Mouse (Mus musculus) kidney, postnatal 10 days (tissue): ENCODE measurements around the gene Myof.

Source experiments
- DNase-seq: peaks from one replicate; pipeline ENCODE4 v3.0.0; 2021; ENCODE audit warnings: mixed read lengths

The Myof gene

GRCm38 (mm10) chr19:37937092-37937491, 106.3 kb downstream of the Myof start:
- no peak for DNase-seq

- no peak for DNase-seq
Observed at GRCm38 (mm10) chr19:37934640-37935039, 108.7 kb downstream of the Myof start.

DNA sequence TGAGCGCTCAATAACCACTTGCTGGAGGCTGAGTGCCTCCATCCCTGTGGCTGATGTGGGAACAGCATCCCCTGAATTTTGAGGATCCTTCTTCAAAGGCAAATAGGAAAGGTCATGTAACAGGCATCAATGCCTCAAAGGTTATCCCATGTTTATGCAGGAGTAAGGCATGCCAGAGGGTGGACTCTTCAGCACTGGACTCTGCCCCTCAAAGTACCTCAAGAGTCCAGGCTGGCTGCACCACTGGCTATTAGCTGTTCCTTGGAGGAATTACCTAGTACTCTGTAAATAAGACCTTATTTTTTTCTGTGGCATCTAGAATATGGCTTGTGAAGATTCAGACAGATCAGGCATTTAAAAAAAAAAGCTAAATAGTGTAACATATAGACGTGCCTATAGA, 111.2 kb downstream of the Myof start:
- DNase-seq, result no peak

DNA sequence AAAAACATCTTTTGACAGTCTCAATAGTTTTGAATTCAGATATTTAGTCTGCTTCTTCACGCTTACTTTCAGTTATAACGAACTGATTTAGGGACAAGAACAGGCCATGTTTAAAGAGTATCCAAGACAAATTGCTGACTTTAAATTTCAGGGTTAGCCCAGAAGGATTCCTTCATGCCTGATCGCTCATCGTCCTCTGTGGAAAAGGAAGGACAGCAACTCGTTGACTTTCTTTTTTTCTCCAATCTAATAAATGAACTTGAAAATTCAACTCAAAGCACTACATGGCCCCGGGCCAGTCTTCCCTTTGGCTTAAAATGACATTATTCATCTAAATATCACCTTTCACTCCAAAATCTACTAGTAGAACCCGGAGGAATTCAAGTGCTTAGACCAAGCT, 115.5 kb downstream of the Myof start:
- DNase-seq, result no peak

GRCm38 (mm10) chr19:37925323-37925722, 118.1 kb downstream of the Myof start:
- no peak for DNase-seq

- DNase-seq, result peak; percentile 80
Observed at GRCm38 (mm10) chr19:37924266-37924665, 119.1 kb downstream of the Myof start.

DNA sequence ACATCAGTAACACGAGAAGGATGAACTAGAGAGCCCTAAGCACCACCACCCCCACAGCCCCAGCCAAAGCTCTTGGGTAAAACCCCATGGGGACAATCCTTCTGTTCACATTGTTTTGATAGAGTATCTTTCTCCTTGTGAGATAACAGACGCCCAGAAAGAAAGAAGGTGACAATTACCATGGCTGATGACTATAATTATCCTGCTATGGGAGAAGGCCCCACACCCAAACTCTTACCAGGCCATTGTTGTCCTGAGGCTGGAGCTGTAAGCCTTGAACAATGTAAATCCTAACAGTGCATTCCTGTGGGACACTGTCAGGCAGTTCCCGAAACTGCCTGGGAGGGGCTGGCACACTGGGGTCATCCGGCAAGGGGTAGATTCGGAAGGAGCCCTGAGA, 122.3 kb downstream of the Myof start:
- no peak for DNase-seq

DNA sequence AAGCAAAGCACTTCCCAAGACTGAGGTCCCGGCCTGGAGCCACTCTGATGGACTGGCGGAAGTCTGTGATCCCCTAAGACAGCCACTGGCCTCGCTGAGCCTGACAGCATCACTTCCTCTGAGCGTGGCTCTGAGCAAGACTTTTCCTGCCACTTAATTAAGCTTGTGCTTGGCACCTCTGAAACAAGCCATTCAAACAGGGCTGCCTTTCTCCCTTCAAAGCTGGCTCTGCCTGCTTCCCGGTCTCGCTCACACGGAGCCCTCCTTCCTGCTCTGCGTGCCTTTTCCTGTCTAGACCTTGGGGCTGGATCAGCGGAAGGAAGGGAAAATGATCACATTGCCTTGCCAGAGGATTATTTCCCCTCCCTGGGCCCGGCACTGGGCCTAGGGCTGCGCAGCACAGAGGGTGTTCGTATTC, 124.9 kb downstream of the Myof start:
- peak; percentile 69 for DNase-seq

DNA sequence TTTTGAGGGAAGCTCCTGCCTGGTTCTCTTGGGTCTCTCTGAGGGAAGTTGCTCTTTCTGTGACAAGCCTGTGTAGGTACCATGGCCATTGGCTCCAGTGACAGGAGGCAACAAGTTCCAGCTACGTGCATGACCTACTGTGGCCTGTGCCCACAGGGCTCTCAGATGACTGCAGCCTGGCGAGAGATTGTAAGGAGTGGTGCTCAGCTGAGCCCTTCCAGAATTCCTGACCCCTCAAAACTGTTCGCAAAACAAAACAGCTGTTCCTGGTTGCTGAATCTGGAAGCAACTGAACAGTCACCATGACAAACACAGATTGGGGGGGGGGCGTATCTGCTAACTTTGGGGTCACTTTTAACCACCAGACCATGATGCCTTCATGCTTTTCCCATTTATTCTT, 129.1 kb downstream of the Myof start:
- DNase-seq, result no peak

DNA sequence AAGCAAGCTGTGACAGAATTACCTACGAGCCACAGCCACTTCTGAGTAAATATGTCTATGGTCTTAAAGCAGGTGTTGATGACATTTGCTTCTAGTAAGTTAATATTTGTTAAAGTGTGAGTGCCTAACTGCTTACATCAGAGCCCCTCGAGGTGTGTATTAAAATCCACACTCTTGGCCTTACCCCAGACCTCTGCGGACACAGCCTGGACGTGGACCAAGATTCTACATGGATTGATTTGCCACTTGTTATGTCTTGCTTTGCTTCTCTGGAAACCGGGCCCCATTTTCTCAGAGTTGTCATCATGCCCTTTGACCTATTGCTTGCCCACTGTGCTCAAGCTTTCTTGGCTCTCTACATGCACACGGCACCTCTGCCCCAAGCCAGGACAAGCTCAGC, 130.9 kb downstream of the Myof start:
- DNase-seq, result no peak

- no peak for DNase-seq
Observed at GRCm38 (mm10) chr19:37909830-37910261, 133.5 kb downstream of the Myof start.

DNA sequence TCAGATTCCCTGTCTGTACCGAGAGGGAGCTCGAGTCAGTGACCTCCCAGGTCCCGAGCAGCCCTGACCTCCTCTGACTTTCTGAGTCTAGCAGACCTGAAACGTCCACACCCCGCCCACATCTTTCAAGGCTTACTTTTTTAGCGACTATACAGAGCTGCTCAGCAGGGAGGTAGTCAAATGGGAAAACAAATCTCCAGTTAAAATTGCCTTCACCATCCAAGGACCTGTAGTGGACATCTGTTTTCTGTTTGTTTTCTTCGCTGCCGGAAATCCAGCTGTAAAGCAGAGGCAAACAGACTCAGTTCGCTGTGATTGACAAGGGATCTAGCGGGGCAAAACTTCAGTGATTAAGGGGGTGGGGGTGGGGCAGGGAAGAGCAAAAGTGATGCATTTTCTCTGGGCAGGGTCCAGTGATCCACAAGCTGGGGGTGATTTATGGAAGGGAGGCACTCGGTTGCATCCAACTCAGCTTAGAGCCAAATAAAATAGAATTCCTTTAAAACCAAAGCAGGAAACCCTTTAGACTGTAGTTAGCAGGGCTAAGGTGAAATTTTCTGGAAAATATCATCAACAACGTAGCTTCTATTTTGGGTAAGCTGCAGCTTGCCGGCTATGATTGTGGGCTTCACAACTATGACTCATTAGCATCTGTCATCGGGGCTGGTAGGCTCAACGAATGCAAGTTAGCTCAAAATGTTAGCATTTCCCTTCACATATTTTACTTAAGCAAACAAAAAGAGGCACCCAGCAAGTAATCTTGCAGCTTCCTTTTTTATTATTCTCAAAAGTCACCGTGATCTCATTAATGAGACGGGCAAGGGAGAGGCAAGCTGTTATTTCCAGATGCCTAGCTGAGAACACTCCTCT, 135.7 kb downstream of the Myof start:
- DNase-seq, result peak; percentile 18

DNA sequence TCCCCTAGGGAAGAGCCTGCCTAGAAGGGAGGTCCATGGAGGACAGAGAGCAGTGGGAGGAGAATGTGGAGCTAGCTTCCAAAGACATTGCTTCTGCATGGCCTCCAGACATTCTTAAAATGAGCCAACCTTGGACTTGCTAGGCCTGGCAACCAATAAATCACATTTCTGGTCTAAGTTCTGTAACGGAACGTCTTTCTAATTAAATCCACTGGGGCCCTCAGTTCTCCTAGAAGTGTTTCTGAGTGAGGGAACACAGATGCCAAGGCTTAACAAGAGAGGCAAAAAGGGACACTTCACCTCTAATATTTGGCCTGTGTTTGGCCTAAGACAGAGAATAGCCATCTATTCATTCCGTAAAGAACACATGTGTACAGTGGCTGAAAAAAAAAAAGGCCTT, 136.5 kb downstream of the Myof start:
- DNase-seq, result no peak

DNA sequence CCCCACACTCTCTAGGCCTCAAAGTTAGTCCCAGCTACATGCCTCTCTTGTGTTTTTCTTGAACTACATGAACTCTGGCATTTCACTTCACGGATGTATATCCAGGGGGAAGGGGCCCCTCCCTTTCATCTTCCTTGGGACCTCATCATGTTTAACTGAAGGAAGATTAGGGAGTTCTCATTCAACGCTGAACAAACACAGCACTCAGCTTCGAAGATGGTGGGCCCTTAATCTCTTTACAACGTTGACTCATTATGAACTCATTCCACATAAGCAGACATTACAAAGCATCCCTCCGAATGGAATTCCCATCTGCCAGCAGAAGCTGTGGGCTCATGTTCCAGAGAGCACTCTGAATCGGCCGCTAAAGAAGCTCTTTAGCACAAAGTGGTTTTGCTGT, 147.3 kb downstream of the Myof start:
- DNase-seq, result no peak

DNA sequence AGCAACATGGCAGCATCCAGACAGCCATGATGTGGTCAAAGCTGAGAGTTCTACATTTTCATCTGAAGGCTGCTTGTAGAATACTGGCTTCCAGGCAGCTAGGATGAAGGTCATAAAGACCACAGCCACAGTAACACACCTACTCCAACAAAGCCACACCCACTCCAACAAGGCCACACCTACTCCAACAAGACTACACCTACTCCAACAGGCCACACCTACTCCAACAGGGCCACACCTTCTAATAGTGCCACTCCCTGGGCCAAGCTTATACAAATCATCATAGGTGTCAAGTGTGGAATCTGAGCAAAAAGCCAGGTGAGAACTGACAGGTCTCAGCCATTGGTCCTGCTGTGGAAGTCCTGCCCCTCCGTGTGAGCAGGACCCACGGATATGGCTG, 152.4 kb downstream of the Myof start:
- DNase-seq, result no peak

GRCm38 (mm10) chr19:37886355-37887120, 156.8 kb downstream of the Myof start:
- peak; percentile 76 for DNase-seq

DNA sequence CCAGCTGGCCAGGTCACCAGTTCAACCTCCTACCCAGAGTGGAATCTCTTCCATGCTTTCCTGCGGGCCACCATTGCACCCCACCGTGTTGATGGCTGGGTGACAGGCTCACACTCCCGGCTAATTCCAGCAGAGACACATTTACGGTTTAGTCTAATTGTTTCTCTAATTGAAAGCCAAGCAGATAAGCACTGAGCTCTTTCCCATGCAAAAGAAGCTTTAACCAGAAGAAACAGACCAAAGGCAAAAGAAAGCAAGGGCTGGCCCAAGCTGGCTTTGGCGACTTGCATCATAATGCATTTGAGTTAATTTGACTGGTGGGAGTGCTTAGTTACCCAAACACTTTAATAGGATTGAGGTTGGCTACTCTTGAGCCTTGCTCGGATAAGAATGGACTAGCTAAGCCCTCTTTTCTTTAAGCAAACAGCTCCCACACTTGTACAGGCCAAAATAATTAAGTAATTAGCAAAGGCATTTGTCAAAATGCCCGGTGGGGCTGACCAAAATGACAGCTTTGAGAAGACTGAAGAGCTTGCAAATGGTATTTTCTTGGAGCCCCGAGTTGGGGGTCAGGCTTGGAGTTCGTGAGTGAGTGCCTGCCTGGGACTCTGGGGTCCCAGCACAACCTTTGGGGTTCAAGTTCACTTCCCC, 161.8 kb downstream of the Myof start:
- peak; percentile 35 for DNase-seq

DNA sequence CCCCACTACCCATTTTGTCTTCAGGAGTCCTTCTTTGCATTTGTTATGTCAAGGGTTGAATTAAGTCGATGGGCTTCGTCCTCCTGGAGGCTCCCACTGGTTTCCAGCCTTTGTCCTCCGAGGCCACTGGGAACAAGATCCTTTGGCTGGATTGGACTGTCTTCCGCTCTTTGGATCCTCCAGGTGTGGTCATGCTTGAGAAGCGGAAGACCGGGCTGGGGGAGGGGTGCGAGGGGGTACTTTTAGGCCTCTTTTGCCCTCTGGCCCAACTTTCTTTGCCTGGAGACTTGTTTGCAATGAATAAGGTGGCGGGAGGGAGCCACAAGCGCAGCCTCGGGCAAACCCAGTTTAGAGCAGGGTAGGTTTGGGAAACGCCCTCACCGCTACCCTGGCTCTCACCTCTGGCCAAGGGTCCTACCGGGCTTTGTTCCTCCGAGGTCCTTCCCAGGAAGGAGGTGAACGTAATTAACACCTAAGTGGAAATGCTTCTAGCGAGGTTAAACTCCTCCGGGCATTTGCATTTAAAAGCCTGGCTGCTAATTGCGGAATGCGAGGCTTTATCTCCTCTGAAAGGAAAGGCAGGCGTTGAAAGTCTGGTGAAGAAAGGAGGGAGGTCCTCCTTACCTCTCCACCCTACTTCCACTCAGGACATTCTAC, 165.7 kb downstream of the Myof start:
- peak; percentile 40 for DNase-seq

DNA sequence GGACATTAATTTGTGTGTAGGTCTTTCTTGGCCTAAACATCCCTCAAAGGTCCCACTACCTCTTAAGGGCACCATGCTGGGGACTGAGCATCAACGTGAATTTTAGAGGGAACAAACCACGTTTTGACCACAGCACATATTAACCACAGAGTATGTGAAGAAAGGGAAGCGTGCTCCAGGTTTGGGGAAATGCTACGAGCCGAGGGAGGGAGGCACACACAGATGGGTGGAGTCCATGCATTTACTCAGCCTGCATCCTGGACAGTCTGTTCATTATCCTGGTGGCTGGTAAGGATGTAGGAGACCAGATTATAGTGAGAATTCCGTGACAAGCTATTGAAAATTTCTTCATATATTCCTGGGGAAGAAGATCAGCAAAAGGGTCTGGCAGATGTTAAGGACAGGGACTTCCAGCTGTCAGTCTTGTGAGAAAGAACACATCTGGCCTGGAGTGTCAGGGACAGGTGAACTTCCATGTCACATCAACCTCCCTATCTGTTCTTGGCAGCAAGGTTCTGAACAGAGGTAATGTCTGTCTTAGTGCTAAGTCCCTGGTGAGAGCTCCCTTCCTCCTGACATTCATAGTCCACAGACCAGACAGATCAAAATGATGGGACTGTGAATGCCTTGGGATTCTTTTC, 166.7 kb downstream of the Myof start:
- no peak for DNase-seq

DNA sequence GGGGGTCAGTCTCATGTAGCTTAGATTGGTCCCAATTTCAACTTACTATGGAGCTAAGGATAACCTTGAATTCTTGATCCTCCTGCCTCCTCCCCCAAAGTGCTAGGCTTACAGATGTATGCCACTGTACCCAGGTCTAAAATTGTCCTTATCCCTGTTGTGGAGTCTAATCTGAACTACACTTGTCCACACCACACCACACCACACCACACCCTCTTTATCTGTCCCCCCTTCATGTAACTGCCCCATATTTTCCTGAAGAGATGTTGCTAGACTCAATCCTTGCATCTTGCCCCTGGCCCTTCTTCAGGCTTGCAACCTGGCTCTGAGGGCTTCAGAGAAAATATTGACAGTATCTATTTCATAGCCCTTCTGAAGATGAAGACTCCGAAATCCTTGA, 169.9 kb downstream of the Myof start:
- no peak for DNase-seq

- DNase-seq, result no peak
Observed at GRCm38 (mm10) chr19:37867592-37867991, 175.8 kb downstream of the Myof start.

GRCm38 (mm10) chr19:37866994-37867393, 176.4 kb downstream of the Myof start:
- DNase-seq, result no peak

DNA sequence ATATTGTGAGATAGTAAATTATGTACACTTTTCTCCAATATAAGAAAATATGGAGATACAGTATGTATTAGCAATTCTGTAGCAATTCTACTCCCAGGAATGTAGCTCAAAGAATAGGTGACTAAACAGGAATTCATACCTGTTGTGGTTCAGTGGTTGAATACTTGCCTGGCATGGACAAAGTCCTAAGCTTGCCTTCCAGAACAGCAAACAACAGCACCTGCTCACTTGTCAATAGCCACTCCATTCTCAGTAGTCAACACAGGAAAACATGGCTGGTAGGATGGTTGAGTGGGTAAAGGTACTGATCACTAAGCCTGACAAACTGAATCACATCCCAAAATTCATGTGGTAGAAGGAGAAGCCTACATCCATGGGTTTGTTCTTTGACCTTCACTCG, 182.2 kb downstream of the Myof start:
- DNase-seq, result no peak
